Mouse (Mus musculus) layer of hippocampus, postnatal 25 days (tissue): Measurements from ENCODE around the gene Usp50. TPM values are rescaled to one million over a fixed set of nuclear protein-coding genes. Genes with fewer than 3 reads are reported as not detected.

Experiments
- DNase-seq, 2 experiments: peaks; one replicate each; pipeline ENCODE4 v3.0.0; 2022; ENCODE audit warnings: mixed read lengths in 2 of 2, low spot score in 1 of 2; ENCODE audit errors: extremely low spot score in 1 of 2
- total RNA-seq, 2 experiments: library from RNA; stranded (reverse); gene quantifications; 2 replicates each; pipeline ENCODE4 v1.2.3; 2021

Usp50 gene
- total RNA-seq, 2 experiments from 2014 or later, result 1.9 to 2.9 TPM

DNA sequence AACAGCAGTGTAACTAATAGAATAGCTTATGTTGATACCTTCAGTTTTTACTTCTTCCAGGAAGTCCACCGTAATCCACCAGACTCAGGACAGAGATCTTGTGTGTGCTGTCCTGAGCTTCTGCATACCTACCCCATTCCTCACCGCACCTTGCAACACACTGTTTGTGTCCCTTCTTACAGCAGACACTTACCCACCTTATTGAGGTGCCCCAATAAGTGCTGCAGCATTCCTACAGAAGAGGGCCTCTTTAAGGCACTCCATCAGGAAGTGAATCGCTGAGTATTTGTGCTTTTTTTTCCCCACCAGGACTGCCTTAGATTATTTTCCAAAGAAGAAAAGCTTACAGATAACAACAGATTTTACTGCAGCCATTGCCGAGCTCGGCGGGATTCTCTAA, 27.6 kb downstream of the Usp50 start:
- no peak for DNase-seq

DNA sequence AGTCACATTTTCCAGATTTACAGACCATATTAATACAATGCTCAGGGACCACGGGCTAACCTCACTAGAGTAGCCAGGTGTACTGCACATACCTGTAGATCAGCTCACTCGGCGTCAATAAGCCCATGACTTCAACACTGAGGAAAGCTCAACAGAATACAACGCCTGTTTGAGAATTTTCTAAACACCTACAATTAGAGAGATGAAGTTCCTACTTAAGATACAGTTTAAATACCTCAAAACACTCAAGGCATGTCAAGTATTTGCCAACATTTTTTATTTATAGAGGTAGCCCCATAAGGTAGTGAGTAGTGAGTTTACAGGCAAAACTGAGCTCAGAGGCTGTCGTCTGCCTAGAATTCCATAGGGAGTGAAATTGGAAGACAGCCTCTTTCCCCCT, 39.9 kb downstream of the Usp50 start:
- no peak for DNase-seq

DNA sequence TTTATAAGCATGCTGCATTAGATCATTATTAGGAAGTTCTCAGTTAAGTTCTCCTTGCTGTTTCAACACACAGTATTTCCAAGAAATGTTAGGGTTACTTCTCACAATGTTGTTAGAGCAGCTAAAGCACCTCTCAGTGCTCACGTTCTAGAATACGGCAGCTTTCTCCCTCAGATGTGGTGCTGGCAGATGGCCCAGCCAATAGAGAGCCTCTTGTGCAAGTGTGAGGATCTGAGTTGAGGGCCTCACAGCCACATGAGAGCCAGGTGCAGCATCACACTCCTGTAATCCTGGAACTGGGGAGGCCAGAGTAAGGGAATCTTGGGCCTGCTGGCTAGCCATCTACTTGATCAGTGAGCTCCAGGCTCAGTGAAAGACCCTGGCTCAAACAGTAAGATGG, 43.0 kb downstream of the Usp50 start:
- no peak for DNase-seq

DNA sequence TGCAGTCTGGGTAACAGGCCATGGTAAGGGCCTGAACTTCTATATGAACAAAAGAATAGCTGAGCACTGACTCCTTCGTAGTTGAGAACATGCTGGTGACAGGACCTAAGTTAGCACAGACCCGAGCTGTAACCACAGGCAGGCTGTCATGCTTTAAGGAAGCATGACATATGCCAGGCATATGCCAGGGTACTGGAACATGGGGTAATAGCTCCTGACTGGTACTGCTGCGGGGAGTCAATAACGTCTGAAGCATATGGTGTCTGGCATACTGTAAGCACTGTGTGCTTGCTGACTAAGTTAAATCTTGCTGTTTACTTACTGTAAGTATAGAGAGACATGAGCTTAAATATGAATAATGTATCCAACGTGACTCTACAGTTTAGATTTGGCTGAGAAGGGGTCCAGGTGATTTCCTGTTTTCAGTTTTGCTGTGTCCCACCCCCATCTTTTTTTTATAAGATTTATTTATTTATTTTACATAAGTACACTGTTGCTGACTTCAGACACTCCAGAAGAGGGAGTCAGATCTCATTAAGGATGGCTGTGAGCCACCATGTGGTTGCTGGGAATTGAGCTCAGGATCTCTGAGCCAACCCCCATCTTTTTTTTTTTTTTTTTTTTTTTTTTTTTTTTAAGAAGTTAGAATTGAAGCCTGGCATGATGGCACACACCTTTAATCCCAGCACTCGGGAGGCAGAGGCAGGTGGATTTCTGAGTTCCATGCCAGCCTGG, 47.8 kb downstream of the Usp50 start:
- DNase-seq, result no peak

DNA sequence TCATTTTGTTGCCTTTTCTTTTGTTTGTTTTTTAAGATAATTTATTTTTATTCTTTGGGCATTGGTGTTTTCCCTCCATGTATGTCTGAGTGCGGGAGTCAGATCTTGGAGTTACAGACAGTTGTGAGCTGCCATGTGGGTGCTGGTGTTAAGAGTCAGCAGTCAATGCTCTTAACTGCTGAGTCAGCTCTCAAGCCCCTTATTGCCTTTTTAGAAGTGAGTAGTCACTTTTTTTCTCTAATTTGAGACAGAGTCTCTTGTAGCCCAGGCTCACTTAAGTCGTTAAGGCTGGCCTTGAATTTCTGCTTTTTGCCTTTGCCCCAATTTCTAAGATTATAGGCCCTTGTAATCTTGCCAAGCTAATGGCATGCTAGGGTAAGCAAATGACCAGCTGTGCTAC, 52.8 kb downstream of the Usp50 start:
- DNase-seq, result no peak

DNA sequence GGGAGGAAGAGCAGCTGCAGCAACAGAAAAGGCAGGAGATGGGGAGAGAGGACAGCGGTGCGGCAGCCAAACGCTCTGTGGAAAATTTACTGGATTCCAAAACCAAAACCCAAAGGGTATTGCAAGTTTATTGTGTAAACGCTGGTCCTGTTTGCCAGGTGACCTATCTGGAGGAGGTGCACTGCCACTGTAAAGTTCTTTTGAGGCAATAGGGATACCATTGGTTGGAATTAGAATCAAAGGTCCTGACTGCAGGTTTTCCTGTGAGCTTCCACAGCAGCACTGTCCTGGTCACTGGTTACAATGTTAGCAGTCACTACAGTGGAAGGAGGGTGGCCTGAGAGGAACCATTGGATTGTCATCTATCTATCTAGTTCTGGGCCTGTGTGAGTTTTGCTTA, 54.1 kb downstream of the Usp50 start:
- DNase-seq, result no peak

DNA sequence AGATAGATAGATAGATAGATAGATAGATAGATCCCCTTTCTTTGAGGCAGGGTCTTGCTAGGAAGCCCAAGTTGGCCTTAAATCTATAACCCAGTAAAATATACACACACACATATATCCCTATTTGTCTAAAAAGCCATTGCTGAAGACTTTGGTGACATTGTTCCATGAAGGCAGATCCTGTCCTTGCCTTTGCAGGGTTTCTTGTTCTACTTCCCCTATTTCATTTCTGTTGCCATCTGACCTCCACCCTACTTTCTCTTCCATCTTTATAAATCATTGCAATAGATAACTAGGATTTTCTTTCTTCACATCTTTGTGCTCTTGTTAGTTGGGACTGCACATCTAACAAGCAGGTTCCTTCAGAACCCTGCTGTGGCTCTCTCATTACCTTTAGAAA, 70.3 kb downstream of the Usp50 start:
- DNase-seq, result no peak

DNA sequence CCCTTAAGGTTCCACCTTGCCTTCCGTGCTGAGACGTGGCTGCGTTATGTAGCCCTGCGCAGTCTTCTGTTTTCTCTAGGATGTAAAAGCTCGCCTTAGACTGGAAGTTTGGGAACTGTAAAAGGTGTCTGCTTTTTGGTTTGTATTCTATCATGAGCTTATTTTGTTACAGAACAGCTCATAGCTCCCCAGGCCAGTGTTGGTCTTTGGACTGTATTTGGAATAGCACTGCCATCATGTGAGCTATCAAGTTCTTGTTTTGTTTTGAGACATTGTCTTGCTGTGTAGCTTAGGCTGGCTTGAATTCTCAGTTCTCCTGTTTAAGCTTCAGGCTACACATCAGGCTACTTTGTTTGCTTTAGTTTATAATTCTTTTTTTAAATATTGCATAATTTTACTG, 70.7 kb downstream of the Usp50 start:
- DNase-seq, result no peak

DNA sequence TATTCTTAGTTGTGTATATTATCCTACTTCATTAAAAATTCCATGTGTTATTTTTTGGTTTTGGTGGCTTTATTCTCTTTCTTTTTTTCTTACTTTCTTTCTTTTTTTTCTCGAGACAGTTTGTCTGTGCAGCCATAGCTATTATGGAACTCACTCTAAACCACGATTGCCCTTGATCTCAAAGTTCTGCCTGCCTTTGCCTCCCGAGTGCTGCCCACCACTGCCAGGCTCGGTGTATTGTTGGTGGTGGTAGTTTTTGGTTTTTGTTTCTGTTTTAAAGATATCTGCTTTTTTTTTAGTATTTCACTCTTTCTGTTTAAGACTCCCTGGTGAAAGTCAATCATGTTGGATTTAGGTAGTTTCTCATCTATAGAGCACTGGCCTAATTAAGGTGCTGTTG, 74.9 kb downstream of the Usp50 start:
- no peak for DNase-seq

DNA sequence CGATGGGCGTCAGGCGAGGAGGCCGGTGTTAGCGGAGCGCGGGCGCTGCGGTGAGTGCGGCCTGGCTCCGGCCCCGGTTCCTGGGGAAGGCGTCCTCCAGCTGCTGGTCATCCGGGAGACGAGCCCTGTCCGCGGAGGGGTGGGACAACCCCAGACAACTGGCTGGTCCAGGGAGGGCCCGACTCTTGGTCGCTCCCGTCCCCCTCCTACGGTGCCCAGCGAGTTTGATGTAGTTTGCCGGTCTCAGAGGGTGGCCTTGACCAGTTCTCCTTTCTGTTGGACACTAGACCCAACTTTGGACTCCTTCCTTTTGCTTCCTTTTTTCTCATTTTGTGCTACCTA, 75.9 kb downstream of the Usp50 start:
- DNase-seq, result no peak

DNA sequence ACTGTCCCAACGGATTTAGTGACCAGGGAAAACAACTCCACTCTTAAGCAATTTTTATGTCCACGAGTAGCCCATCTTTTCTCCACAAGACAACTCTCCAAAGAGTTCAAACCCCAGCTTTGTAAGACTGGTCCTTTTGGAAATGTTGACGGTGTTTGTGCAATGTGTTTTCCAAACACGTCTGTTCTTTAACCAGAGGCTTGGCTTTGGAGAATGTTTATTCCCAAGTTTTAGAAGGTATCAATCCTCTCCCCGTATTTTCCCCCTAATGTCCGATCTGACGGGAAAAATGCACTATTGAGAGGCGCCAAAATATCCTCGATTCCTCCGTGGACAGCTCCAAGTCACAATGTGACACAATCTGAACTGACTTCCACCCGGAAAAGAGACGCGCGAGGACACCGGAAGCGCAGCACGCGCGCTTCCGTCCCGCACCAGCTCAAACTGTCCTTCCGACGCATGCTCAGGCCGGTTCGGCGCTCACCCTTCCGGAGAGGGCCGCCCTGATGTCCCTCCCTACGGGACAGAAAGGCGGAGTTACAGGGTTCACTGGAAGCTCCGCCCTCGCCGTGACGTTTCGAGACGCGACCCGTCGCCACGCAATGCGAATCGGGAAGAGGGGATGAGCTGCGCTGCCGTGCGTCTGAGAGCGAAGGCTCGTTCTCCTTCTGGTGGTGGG, 76.4 kb downstream of the Usp50 start, which contains the start of gene Usp8:
Gene Usp8, plus strand, starts transcription at position 570 of the 679 bp plus-strand sequence.
- DNase-seq, result peak; percentile 93 to 97

DNA sequence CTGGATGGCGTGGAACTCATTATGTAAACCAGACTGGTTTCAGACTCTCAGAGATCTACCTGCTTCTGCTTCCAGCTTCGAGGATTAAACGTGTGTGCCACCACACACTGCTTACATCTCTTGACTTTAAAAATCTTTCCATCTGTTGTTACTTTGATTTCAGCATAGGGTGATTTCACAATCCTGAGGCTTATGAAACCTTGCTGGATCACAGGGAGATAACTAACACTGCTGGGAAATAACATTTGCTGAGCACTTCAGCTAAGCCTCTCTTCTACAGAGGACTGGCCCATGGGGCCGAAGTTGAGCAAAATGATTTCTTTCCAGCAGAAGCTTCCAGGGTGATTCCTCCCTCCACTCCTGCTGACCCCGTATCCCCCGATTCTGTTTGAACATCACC, 88.0 kb downstream of the Usp50 start:
- DNase-seq, result no peak

DNA sequence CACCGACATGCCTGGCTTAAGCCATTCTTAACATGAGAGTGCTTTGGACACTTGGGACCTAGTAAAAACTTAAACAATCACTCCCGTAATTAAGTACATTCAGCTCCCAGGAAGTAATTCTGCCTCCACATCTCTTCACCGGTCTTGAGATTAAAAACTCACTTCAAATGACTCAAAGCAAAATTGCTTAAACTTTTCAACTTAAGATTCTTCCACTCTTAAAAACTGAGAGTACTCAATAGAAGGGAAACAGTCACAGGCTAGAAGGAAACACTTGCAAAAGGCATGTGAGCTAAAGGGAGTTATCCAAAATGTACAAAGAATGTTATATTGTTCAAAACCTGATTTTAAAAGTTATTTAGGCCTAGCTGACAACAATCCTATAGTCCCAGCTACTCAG, 92.0 kb downstream of the Usp50 start:
- DNase-seq, result no peak

DNA sequence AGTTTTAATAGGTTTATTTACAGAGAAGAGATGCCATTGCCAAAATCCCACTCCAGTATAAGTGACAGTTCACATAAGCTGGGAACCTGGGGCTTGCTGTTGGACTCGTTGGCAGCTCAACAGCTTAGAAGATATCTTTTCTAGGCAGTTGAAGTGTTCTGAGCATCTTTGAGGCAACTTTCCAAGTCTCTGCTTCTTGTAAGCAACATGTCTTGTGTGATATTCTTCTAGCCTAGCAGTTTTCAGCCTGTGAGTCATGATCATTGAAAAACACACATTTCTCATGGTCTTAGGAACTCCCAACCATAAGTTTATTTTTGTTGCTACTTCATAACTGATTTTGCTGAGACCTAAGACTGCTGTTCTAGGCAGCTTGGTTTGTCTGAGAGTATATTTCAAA, 100.3 kb downstream of the Usp50 start:
- DNase-seq, result no peak

DNA sequence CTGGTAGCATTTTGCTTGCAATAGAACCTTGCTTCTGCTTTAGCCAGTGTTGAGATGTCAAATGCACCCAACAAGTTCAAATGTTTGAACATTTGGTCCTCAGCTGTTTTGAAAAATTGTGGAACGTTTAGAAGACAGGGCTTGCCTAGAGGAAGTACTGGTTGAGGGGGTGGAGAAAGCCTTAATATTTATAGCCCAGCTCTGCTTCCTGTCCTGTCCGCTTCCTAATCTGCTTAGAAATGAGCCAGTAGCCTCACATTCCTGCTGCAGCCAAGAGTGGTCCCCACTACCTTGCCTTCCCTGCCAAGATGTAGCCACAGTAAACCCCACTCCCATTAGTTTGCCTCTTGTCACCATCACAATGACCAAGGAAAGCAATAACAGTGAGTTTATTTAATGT, 100.9 kb downstream of the Usp50 start:
- no peak for DNase-seq

DNA sequence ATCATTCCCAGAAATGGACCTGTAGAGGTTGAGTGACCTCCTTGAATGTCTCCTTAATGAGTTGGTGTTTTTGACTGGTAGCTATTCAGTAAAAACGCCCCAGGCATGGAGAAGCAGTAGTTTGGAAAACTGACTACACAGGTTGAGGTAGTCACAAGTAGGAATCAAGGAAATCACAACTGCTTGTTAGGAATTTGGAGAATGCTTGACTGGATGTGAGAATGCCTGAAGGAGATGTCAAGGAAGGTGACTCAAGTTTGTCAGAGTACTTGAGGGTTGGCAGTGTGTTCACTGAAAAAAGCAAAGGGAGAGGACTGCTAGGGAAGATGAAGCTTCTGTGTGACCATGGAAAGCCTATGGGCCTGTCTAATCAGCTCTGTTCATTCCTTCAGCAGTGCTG, 105.9 kb downstream of the Usp50 start:
- no peak for DNase-seq

DNA sequence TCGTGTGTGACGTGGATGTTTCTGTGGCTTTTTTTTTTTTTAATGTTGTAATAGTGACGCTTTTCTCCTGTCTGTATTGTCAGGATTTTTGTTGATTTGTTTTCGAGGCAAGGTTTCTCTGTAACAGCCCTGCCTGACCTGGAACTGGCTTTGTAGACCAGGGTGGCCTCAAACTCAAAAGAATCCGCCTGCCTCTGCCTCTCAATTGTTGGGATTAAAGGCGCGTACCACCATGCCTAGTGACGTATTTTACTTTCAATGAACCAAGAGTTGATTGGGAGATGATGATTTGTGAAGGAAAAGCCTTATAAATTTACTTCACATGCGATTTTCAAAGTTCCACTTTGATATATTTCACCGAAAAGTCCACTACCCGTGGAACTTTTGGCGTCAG, 107.2 kb downstream of the Usp50 start, which contains the start of gene Gabpb1:
Gene Gabpb1, minus strand, starts transcription at position 216 of the 394 bp plus-strand sequence.
- DNase-seq, result peak in 1 of 2 experiments; percentile 9

DNA sequence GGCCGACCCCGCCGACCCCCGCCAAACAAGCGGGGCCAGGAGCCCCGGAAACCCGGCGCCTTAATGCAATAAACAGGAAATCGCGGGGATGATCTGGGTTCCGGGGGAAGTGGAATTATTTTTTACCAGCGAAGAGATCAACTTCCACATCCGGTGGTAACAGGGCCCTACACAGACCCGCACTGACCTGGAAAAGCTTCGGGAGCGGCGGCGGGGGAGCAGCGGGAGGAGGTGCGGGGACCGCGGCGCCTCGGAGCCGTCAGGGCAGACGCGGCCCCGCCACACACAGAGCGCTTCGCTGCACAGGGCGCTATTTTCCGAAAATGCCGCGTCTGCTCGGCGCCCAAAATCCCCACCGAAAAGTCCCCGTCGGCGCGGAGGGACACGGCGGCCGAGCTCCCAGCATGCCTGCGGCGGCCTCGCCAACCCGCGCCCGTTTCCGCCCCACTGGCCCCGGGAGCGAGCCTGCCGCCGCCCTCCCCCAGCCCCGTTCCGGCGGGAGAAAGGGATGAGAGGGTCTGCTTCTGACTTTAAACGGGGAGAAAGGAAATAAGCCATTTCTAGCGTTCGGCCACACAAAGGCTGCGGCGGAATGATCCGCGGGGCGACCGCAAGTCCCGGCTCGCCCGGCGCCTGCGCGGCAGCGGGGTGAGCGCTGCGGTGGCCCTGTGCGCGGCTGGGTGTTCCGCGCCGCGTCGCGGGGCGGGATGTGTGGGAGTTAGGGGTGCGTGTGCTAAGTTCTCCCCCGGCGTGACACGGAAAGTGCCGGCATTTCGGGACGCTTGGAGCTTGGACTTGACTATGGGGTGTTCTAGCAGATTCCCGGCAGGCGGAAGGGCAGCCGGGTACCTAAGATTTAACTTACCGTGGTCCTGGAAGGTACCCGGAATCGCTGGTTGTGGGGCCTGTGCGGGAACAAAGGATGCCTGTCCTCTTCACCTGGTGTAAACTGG, 107.8 kb downstream of the Usp50 start:
- peak; percentile 74 to 94 for DNase-seq

DNA sequence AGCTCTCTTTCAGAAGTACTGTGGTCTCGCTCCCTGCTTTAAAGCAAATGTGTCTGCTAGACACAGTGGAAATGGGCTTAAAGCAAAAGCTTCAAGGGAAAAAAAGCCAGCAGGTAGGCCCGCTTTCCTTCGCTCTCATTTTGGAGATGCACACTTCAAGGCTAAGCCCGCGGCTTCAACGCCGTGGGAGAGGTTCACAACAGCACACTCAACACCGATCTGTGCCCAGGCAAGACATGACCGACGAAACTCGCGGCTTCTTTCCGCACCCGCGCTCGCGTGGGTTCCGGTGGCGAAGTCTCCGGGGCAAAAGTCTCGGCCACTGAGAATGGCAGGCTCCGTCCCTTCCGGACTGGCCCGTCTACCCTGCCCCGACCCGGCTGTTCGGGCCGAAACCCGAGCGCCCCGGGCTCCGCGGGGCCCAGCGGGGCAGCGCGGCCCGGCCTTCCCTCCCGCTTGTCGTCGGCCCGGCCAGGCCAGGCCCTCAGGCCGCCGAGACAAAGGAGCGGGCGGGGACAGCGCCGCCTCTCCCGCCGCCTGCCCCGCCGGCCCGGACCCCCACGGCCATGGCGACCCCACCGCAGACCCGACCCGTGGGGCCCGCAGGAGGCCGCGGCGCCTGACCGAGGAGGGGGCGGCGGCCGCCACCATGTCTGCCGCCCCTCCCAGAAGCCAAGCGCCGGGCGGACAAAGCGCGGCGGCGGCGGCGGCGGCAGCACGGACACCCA, 108.7 kb downstream of the Usp50 start:
- peak in 1 of 2 experiments; percentile 27 for DNase-seq
